Mouse (Mus musculus): Measurements from ENCODE around the gene Papss1. TPM values are rescaled to one million over a fixed set of nuclear protein-coding genes. Genes with fewer than 3 reads are reported as not detected.

The Papss1 gene
- polyA plus RNA-seq, 1 experiment from 2014 or later = 127 TPM

- no peak overlapping the region for H3K4me2 ChIP-seq (ENCODE audit: low read length)
- no peak overlapping the region for H3K9ac ChIP-seq (replicated peaks; ENCODE audit: low read length)
- H3K9me3 ChIP-seq (ENCODE audit: control insufficient read depth, low read length) = no peaks in the 10 kb centered on the region
- H3K4me1 ChIP-seq (ENCODE audit: control insufficient read depth, insufficient read depth, low read length) = no peaks in the 10 kb centered on the region
- DNase-seq (no peak), ATAC-seq (ENCODE audit: low FRiP score, low TSS enrichment) (no peak)
- no peak overlapping the region for H3K4me3 ChIP-seq (replicated peaks; ENCODE audit: low read depth, low read length)
- WGBS = 93% methylated on average over 14 of the region's 14 CpGs
- no peaks in the 10 kb centered on the region for H3K27me3 ChIP-seq (ENCODE audit: control insufficient read depth, insufficient read depth, low read length)
- no peak overlapping the region for H3K27ac ChIP-seq (replicated peaks; ENCODE audit: low read depth, low read length)
- H3K36me3 ChIP-seq (ENCODE audit: control insufficient read depth, insufficient read depth, low read length) = peaks cover 11% of the 10 kb centered on the region
These were observed 31.1 kb downstream of the Papss1 start for GRCm38 (mm10) chr3:131595546-131596245.

- no peak for DNase-seq
- WGBS = 95% methylated on average over 11 of the region's 11 CpGs
These were observed 36.2 kb downstream of the Papss1 start for GRCm38 (mm10) chr3:131600726-131601125.

GRCm38 (mm10) chr3:131601366-131601765 is 36.8 kb downstream of the Papss1 start:
- WGBS = 89% methylated on average over 1 of the region's 1 CpGs
- Histone ChIP-seq H3K9me3 (ENCODE audit: control insufficient read depth, low read length) (no peaks in the 10 kb centered on the region), H3K4me2 (ENCODE audit: low read length) (no peak overlapping the region), H3K4me1 (ENCODE audit: control insufficient read depth, insufficient read depth, low read length) (no peaks in the 10 kb centered on the region), H3K4me3 (replicated peaks; ENCODE audit: low read depth, low read length) (no peak overlapping the region), H3K9ac (replicated peaks; ENCODE audit: low read length) (no peak overlapping the region), H3K27me3 (ENCODE audit: control insufficient read depth, insufficient read depth, low read length) (no peaks in the 10 kb centered on the region), H3K36me3 (ENCODE audit: control insufficient read depth, insufficient read depth, low read length) (peaks cover 21% of the 10 kb centered on the region), H3K27ac (replicated peaks; ENCODE audit: low read depth, low read length) (no peak overlapping the region)
- DNase-seq (no peak), ATAC-seq (ENCODE audit: low FRiP score, low TSS enrichment) (no peak)

More at GRCm38 (mm10) chr3:131600726-131601125, 36.2 kb downstream of the Papss1 start:
- no peaks in the 10 kb centered on the region for H3K9me3 ChIP-seq (ENCODE audit: control insufficient read depth, low read length)
- no peak for ATAC-seq (ENCODE audit: low FRiP score, low TSS enrichment)
- no peak overlapping the region for H3K27ac ChIP-seq (replicated peaks; ENCODE audit: low read depth, low read length)
- no peaks in the 10 kb centered on the region for H3K4me1 ChIP-seq (ENCODE audit: control insufficient read depth, insufficient read depth, low read length)
- H3K9ac ChIP-seq (replicated peaks; ENCODE audit: low read length) = no peak overlapping the region
- no peak overlapping the region for H3K4me3 ChIP-seq (replicated peaks; ENCODE audit: low read depth, low read length)
- H3K36me3 ChIP-seq (ENCODE audit: control insufficient read depth, insufficient read depth, low read length) = peaks cover 21% of the 10 kb centered on the region
- H3K27me3 ChIP-seq (ENCODE audit: control insufficient read depth, insufficient read depth, low read length) = no peaks in the 10 kb centered on the region
- no peak overlapping the region for H3K4me2 ChIP-seq (ENCODE audit: low read length)

- WGBS = 88% methylated on average over 4 of the region's 4 CpGs
- H3K27me3 ChIP-seq (ENCODE audit: control insufficient read depth, insufficient read depth, low read length) = no peaks in the 10 kb centered on the region
- H3K36me3 ChIP-seq (ENCODE audit: control insufficient read depth, insufficient read depth, low read length) = peaks cover 36% of the 10 kb centered on the region
- H3K27ac ChIP-seq (replicated peaks; ENCODE audit: low read depth, low read length) = no peak overlapping the region
- H3K4me2 ChIP-seq (ENCODE audit: low read length) = no peak overlapping the region
- DNase-seq = no peak
- H3K4me1 ChIP-seq (ENCODE audit: control insufficient read depth, insufficient read depth, low read length) = no peaks in the 10 kb centered on the region
- no peak overlapping the region for H3K9ac ChIP-seq (replicated peaks; ENCODE audit: low read length)
- no peak overlapping the region for H3K4me3 ChIP-seq (replicated peaks; ENCODE audit: low read depth, low read length)
- no peaks in the 10 kb centered on the region for H3K9me3 ChIP-seq (ENCODE audit: control insufficient read depth, low read length)
- ATAC-seq (ENCODE audit: low FRiP score, low TSS enrichment) = no peak
These were observed 38.4 kb downstream of the Papss1 start for GRCm38 (mm10) chr3:131602995-131603414.

- DNase-seq (no peak), ATAC-seq (ENCODE audit: low FRiP score, low TSS enrichment) (no peak)
- H3K4me2 ChIP-seq (ENCODE audit: low read length) = no peak overlapping the region
- peaks cover 47% of the 10 kb centered on the region for H3K36me3 ChIP-seq (ENCODE audit: control insufficient read depth, insufficient read depth, low read length)
- no peaks in the 10 kb centered on the region for H3K4me1 ChIP-seq (ENCODE audit: control insufficient read depth, insufficient read depth, low read length)
- no peaks in the 10 kb centered on the region for H3K27me3 ChIP-seq (ENCODE audit: control insufficient read depth, insufficient read depth, low read length)
- no peak overlapping the region for H3K27ac ChIP-seq (replicated peaks; ENCODE audit: low read depth, low read length)
- no peak overlapping the region for H3K4me3 ChIP-seq (replicated peaks; ENCODE audit: low read depth, low read length)
- H3K9ac ChIP-seq (replicated peaks; ENCODE audit: low read length) = no peak overlapping the region
- H3K9me3 ChIP-seq (ENCODE audit: control insufficient read depth, low read length) = no peaks in the 10 kb centered on the region
- WGBS = 97% methylated on average over 6 of the region's 6 CpGs
These were observed 43.5 kb downstream of the Papss1 start for GRCm38 (mm10) chr3:131608112-131608511.

- 90% methylated on average over 4 of the region's 4 CpGs for WGBS
- H3K9me3 ChIP-seq (ENCODE audit: control insufficient read depth, low read length) = no peaks in the 10 kb centered on the region
- H3K4me2 ChIP-seq (ENCODE audit: low read length) = no peak overlapping the region
- H3K9ac ChIP-seq (replicated peaks; ENCODE audit: low read length) = no peak overlapping the region
- H3K4me3 ChIP-seq (replicated peaks; ENCODE audit: low read depth, low read length) = no peak overlapping the region
- H3K27me3 ChIP-seq (ENCODE audit: control insufficient read depth, insufficient read depth, low read length) = no peaks in the 10 kb centered on the region
- no peaks in the 10 kb centered on the region for H3K4me1 ChIP-seq (ENCODE audit: control insufficient read depth, insufficient read depth, low read length)
- no peak for DNase-seq
- peaks cover 53% of the 10 kb centered on the region for H3K36me3 ChIP-seq (ENCODE audit: control insufficient read depth, insufficient read depth, low read length)
- H3K27ac ChIP-seq (replicated peaks; ENCODE audit: low read depth, low read length) = no peak overlapping the region
- no peak for ATAC-seq (ENCODE audit: low FRiP score, low TSS enrichment)
These were observed 45.1 kb downstream of the Papss1 start for GRCm38 (mm10) chr3:131609651-131610050.

GRCm38 (mm10) chr3:131610595-131610994 is 46.0 kb downstream of the Papss1 start:
- H3K4me2 ChIP-seq (ENCODE audit: low read length) = no peak overlapping the region
- H3K4me1 ChIP-seq (ENCODE audit: control insufficient read depth, insufficient read depth, low read length) = no peaks in the 10 kb centered on the region
- H3K27me3 ChIP-seq (ENCODE audit: control insufficient read depth, insufficient read depth, low read length) = no peaks in the 10 kb centered on the region
- ATAC-seq (ENCODE audit: low FRiP score, low TSS enrichment) (no peak), DNase-seq (no peak)
- WGBS = 90% methylated on average over 6 of the region's 6 CpGs
- peaks cover 54% of the 10 kb centered on the region for H3K36me3 ChIP-seq (ENCODE audit: control insufficient read depth, insufficient read depth, low read length)
- no peak overlapping the region for H3K4me3 ChIP-seq (replicated peaks; ENCODE audit: low read depth, low read length)
- H3K9me3 ChIP-seq (ENCODE audit: control insufficient read depth, low read length) = no peaks in the 10 kb centered on the region
- no peak overlapping the region for H3K27ac ChIP-seq (replicated peaks; ENCODE audit: low read depth, low read length)
- no peak overlapping the region for H3K9ac ChIP-seq (replicated peaks; ENCODE audit: low read length)

- Histone ChIP-seq H3K4me3 (replicated peaks; ENCODE audit: low read depth, low read length) (no peak overlapping the region), H3K4me2 (ENCODE audit: low read length) (no peak overlapping the region), H3K27me3 (ENCODE audit: control insufficient read depth, insufficient read depth, low read length) (no peaks in the 10 kb centered on the region), H3K36me3 (ENCODE audit: control insufficient read depth, insufficient read depth, low read length) (peaks cover 50% of the 10 kb centered on the region), H3K9me3 (ENCODE audit: control insufficient read depth, low read length) (no peaks in the 10 kb centered on the region), H3K9ac (replicated peaks; ENCODE audit: low read length) (no peak overlapping the region), H3K4me1 (ENCODE audit: control insufficient read depth, insufficient read depth, low read length) (no peaks in the 10 kb centered on the region), H3K27ac (replicated peaks; ENCODE audit: low read depth, low read length) (no peak overlapping the region)
- ATAC-seq (ENCODE audit: low FRiP score, low TSS enrichment) = no peak
- DNase-seq = no peak
- 91% methylated on average over 5 of the region's 5 CpGs for WGBS
These were observed 48.3 kb downstream of the Papss1 start for GRCm38 (mm10) chr3:131612847-131613246.

- ATAC-seq (ENCODE audit: low FRiP score, low TSS enrichment) (no peak), DNase-seq (no peak)
- Histone ChIP-seq H3K4me1 (ENCODE audit: control insufficient read depth, insufficient read depth, low read length) (no peaks in the 10 kb centered on the region), H3K9me3 (ENCODE audit: control insufficient read depth, low read length) (no peaks in the 10 kb centered on the region), H3K27me3 (ENCODE audit: control insufficient read depth, insufficient read depth, low read length) (no peaks in the 10 kb centered on the region), H3K27ac (replicated peaks; ENCODE audit: low read depth, low read length) (no peak overlapping the region), H3K4me2 (ENCODE audit: low read length) (no peak overlapping the region), H3K36me3 (ENCODE audit: control insufficient read depth, insufficient read depth, low read length) (peaks cover 54% of the 10 kb centered on the region), H3K9ac (replicated peaks; ENCODE audit: low read length) (no peak overlapping the region), H3K4me3 (replicated peaks; ENCODE audit: low read depth, low read length) (no peak overlapping the region)
- WGBS = 87% methylated on average over 8 of the region's 8 CpGs
These were observed 49.5 kb downstream of the Papss1 start for GRCm38 (mm10) chr3:131614056-131614455.
